Comparison of ENCODE assay signal across 8 mouse cellular contexts in genomic region chr3:95653473-95654034, GRCm38 (mm10). TPM values are rescaled to one million over a fixed set of nuclear protein-coding genes. Genes with fewer than 3 reads are reported as not detected.
A peak's percentile ranks its signal among the peaks of the same experiment; 100 is the strongest.
DNase-seq lines count a peak whose midpoint lies in the region; ATAC-seq and TF ChIP-seq lines count a peak whose summit lies in the region.

No protein-coding gene starts in this region.

- no peaks in the 10 kb centered on the region for H3K36me3 ChIP-seq in kidney, postnatal 0 days (ENCODE audit: insufficient read depth, low read length)
- H3K36me3 ChIP-seq in limb, embryonic 12.5 days: no peaks in the 10 kb centered on the region

- no peak overlapping the region for H3K4me2 ChIP-seq in kidney, postnatal 0 days (ENCODE audit: low read length)
- H3K4me2 ChIP-seq in limb, embryonic 12.5 days: no peak overlapping the region

- ATAC-seq in kidney, postnatal 0 days (replicated peaks; ENCODE audit: low FRiP score, low read depth): no peak
- peak; percentile 61 for ATAC-seq in common myeloid progenitor, adult 5-6 weeks (replicated peaks; ENCODE audit: low read depth, poor library complexity, severe bottlenecking)
- no peak for ATAC-seq in limb, embryonic 12.5 days (ENCODE audit: insufficient number of reproducible peaks, insufficient read depth, low FRiP score, low TSS enrichment, low read depth)
- peak; percentile 47 for ATAC-seq in neutrophil, adult 5-6 weeks (ENCODE audit: extremely low read depth, insufficient number of reproducible peaks, low FRiP score, poor library complexity, severe bottlenecking)

- H3K27ac ChIP-seq in kidney, postnatal 0 days: 0 out of 2 replicates have a peak overlapping the region, but pooled peaks have one; percentile 21
- H3K27ac ChIP-seq in limb, embryonic 12.5 days: peak overlapping the region; percentile 62; the same call in 1 of the 2 replicates

- 40% methylated on average over 11 of the region's 11 CpGs for WGBS in kidney, postnatal 0 days
- WGBS in limb, embryonic 12.5 days: 31% methylated on average over 11 of the region's 11 CpGs

- no peak overlapping the region for H3K9ac ChIP-seq in kidney, postnatal 0 days (ENCODE audit: low read depth, low read length)
- no peak overlapping the region for H3K9ac ChIP-seq in limb, embryonic 12.5 days (replicated peaks)

- peaks cover 12% of the 10 kb centered on the region; the same call in 1 of the 2 replicates for H3K4me1 ChIP-seq in kidney, postnatal 0 days (replicated peaks; ENCODE audit: insufficient read depth, low read length)
- H3K4me1 ChIP-seq in limb, embryonic 12.5 days (replicated peaks): peaks cover 19% of the 10 kb centered on the region

- no peaks in the 10 kb centered on the region for H3K9me3 ChIP-seq in kidney, postnatal 0 days (replicated peaks; ENCODE audit: low read length)
- H3K9me3 ChIP-seq in limb, embryonic 12.5 days: no peaks in the 10 kb centered on the region

- TF ChIP-seq CTCF in kidney, postnatal 0 days (IDR thresholded peaks at IDR 0.05; ENCODE audit: low read depth): no peak

- no peak overlapping the region for H3K4me3 ChIP-seq in kidney, postnatal 0 days (replicated peaks; ENCODE audit: low read depth, low read length)
- H3K4me3 ChIP-seq in limb, embryonic 12.5 days (replicated peaks): no peak overlapping the region

- no peaks in the 10 kb centered on the region for H3K27me3 ChIP-seq in kidney, postnatal 0 days (ENCODE audit: insufficient read depth, low read length)
- no peaks in the 10 kb centered on the region for H3K27me3 ChIP-seq in limb, embryonic 12.5 days

- peak; percentile 77 for DNase-seq in kidney, postnatal 0 days (ENCODE audit: low spot score)
- no peak for DNase-seq in kidney, adult 8-10 months
- no peak for DNase-seq in urinary bladder, adult 2 months (ENCODE audit: low spot score)
- no peak for DNase-seq in urinary bladder, postnatal 4 days (ENCODE audit: low spot score in 2 of 2)
- no peak for DNase-seq in layer of hippocampus, postnatal 25 days (ENCODE audit: extremely low spot score in 1 of 2, low spot score in 1 of 2)

RNA-seq across cellular contexts. Expression of gene Mcl1, which starts 5.0 kb away (rescaled TPM):
- polyA plus RNA-seq in kidney, postnatal 0 days (2015; fragmentation: Nextera tagmentation; extraction: Ambion mirVana): 60.9 and 70.2 TPM in 2 replicates
- 141 and 159 TPM in 2 replicates for total RNA-seq in common myeloid progenitor, adult 5-6 weeks (2017)
- polyA plus RNA-seq in limb, embryonic 12.5 days (2016; fragmentation: Nextera tagmentation; extraction: Ambion mirVana): 69.9 and 75.7 TPM in 2 replicates
- total RNA-seq in neutrophil, adult 5-6 weeks (2017): 1,463 and 1,559 TPM in 2 replicates
- 90.3 and 106 TPM in 2 replicates for polyA plus RNA-seq in urinary bladder, adult 2 months (2012; rRNA removed)
- total RNA-seq in layer of hippocampus, postnatal 25 days (2021): 10 to 100 TPM; 54.6 to 61.6 TPM

RNA-seq across cellular contexts. Expression of gene Ensa, which starts 28.8 kb away (rescaled TPM):
- 53.8 and 57.3 TPM in 2 replicates for polyA plus RNA-seq in kidney, postnatal 0 days (2015; fragmentation: Nextera tagmentation; extraction: Ambion mirVana)
- total RNA-seq in common myeloid progenitor, adult 5-6 weeks (2017): 79.4 and 79.7 TPM in 2 replicates
- polyA plus RNA-seq in limb, embryonic 12.5 days (2016; fragmentation: Nextera tagmentation; extraction: Ambion mirVana): 82.6 and 90.0 TPM in 2 replicates
- 148 and 157 TPM in 2 replicates for total RNA-seq in neutrophil, adult 5-6 weeks (2017)
- 31.6 and 45.7 TPM in 2 replicates for polyA plus RNA-seq in urinary bladder, adult 2 months (2012; rRNA removed)
- total RNA-seq in layer of hippocampus, postnatal 25 days (2021): 100 to 1,000 TPM; 298 to 321 TPM

RNA-seq across cellular contexts. Expression of gene Adamtsl4, which starts 34.2 kb away (rescaled TPM):
- 3.6 TPM in 2 replicates for polyA plus RNA-seq in kidney, postnatal 0 days (2015; fragmentation: Nextera tagmentation; extraction: Ambion mirVana)
- total RNA-seq in common myeloid progenitor, adult 5-6 weeks (2017): 0.37 TPM in 1 of 2 replicates, not detected in the other
- polyA plus RNA-seq in limb, embryonic 12.5 days (2016; fragmentation: Nextera tagmentation; extraction: Ambion mirVana): 0.71 and 1.4 TPM in 2 replicates
- 0.47 and 0.74 TPM in 2 replicates for total RNA-seq in neutrophil, adult 5-6 weeks (2017)
- 52.4 and 58.8 TPM in 2 replicates for polyA plus RNA-seq in urinary bladder, adult 2 months (2012; rRNA removed)
- 1 to 10 TPM; 3.7 to 4.0 TPM for total RNA-seq in layer of hippocampus, postnatal 25 days (2021)

Comparison
In these comparisons a context has a peak if more than half of its experiments do, and no peak if none do; other contexts are left out.
1. ATAC-seq: peak in common myeloid progenitor, adult 5-6 weeks (single experiment) and neutrophil, adult 5-6 weeks (single experiment); none in kidney, postnatal 0 days (single experiment) and limb, embryonic 12.5 days (single experiment).